Mouse (Mus musculus): ENCODE measurements around the gene Galk1. TPM values are rescaled to one million over a fixed set of nuclear protein-coding genes. Genes with fewer than 3 reads are reported as not detected.

Galk1 gene
- polyA plus RNA-seq, 1 experiment from 2014 or later = 187 TPM

DNA sequence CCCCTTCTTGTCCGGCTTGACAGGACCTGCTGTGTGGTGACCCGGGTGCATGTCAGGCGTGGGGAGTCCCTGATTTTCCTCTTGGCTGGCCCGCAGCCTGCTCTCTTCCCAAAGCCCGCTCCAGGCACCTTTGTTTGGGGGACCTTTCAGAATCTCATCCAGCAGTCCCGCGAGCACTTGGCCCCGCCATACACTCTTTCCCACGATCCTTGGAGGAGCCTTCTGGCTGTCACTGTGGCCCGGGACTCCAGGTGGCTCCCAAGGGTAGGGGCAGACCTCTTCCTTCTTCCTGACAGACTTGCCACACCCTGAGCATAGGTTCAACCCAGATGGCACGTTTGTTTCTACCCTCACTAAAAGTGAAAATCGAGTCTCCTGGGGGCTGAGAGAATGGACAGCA, 37.0 kb downstream of the Galk1 start:
- peak overlapping the region; percentile 65 for H3K27ac ChIP-seq (ENCODE audit: low read length)

DNA sequence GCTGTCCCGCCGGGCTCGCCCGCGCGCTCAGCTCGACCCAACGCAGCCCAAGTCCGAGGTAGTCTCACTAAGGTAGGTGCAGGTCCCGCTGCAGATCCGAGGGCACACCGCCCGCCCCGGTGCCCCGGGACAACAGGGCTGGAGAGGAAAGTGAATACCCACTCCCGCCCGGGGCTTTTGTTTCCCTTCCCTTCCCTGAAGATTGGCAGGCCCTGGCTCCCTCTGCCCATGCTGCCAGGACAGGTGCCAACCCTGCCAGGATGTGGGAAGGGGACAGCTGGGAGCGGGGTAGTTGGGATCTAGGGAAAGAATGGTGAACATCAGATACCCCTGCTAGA, 37.5 kb downstream of the Galk1 start:
- 3% methylated on average over 18 of the region's 18 CpGs for whole genome bisulfite sequencing
- no peaks in the 10 kb centered on the region for H3K9me3 ChIP-seq (replicated peaks; ENCODE audit: control insufficient read depth, low read length)
- peaks cover 14% of the 10 kb centered on the region for H3K4me1 ChIP-seq (ENCODE audit: control insufficient read depth, insufficient read depth, low read length)
- no peak for ATAC-seq (ENCODE audit: insufficient read depth, low FRiP score)
- peak overlapping the region; percentile 71 for H3K4me2 ChIP-seq (ENCODE audit: low read depth, low read length)
- peak overlapping the region; percentile 65 for H3K27ac ChIP-seq (ENCODE audit: low read length)
- H3K4me3 ChIP-seq (replicated peaks; ENCODE audit: low read length) = peak overlapping the region; percentile 57
- H3K27me3 ChIP-seq (ENCODE audit: control insufficient read depth, insufficient read depth, low read length) = peaks cover 16% of the 10 kb centered on the region
- no peaks in the 10 kb centered on the region for H3K36me3 ChIP-seq (ENCODE audit: control insufficient read depth, insufficient read depth, low read length)
- H3K9ac ChIP-seq (ENCODE audit: low read length) = peak overlapping the region; percentile 77

More for the DNA sequence above, 37.0 kb downstream of the Galk1 start:
- H3K9ac ChIP-seq (ENCODE audit: low read length) = peak overlapping the region; percentile 77
- H3K27me3 ChIP-seq (ENCODE audit: control insufficient read depth, insufficient read depth, low read length) = peaks cover 16% of the 10 kb centered on the region
- peak overlapping the region; percentile 57 for H3K4me3 ChIP-seq (replicated peaks; ENCODE audit: low read length)
- H3K9me3 ChIP-seq (replicated peaks; ENCODE audit: control insufficient read depth, low read length) = no peaks in the 10 kb centered on the region
- no peak for ATAC-seq (ENCODE audit: insufficient read depth, low FRiP score)
- peaks cover 13% of the 10 kb centered on the region for H3K4me1 ChIP-seq (ENCODE audit: control insufficient read depth, insufficient read depth, low read length)
- WGBS = 26% methylated on average over 12 of the region's 12 CpGs
- no peaks in the 10 kb centered on the region for H3K36me3 ChIP-seq (ENCODE audit: control insufficient read depth, insufficient read depth, low read length)
- H3K4me2 ChIP-seq (ENCODE audit: low read depth, low read length) = peak overlapping the region; percentile 71

DNA sequence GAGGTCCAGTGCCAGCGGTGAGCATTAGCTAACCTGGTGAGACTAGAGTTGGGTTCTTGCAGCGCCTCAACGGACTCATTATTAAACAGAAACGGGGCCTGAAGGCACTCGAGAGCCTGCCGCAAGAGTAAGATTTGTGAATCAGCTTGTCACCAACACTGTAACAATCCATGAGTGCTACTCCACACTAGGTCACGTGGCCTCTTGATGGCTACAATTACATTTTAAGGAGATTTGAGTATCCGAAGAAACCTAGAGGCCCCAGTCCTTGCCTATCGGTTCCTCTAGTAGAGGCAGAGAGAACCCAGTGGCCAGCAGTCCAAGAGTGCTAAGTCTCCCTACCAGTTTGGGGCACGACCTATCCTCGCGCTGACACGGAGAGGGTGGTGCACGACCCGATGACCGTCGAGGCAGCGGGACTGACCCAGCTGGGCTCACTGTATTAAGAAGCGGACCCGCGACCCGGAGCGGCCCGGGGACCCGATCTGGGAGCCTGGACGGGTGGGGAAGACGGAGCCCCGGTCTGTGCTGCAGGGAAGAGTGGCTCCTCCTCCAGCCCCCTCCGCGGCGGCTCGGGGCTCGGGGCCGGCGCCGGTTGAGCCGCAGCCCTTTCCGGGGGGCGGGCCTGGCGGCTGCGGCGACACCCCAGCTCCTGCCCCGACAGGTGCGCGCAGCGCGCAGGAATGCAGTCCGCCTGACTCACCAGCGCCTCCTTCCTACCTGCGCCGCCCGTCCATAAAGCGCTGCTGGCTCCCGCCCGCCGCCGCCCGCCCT, 38.0 kb downstream of the Galk1 start, which contains the start of gene Itgb4:
Gene Itgb4, plus strand, starts transcription at position 401 of the 774 bp plus-strand sequence.
- H3K27ac ChIP-seq (ENCODE audit: low read length) = peak within 1 kb of the TSS; percentile 77
- H3K4me3 ChIP-seq (replicated peaks; ENCODE audit: low read length) = peak within 1 kb of the TSS; percentile 57
- 10% methylated on average over 55 of the region's 58 CpGs for WGBS
- peaks cover 16% of the 10 kb centered on the region for H3K27me3 ChIP-seq (ENCODE audit: control insufficient read depth, insufficient read depth, low read length)
- no peaks in the 10 kb centered on the region for H3K9me3 ChIP-seq (replicated peaks; ENCODE audit: control insufficient read depth, low read length)
- ATAC-seq (ENCODE audit: insufficient read depth, low FRiP score) = peak; percentile 86
- no peaks in the 10 kb centered on the region for H3K36me3 ChIP-seq (ENCODE audit: control insufficient read depth, insufficient read depth, low read length)
- peak within 1 kb of the TSS; percentile 77 for H3K9ac ChIP-seq (ENCODE audit: low read length)
- H3K4me1 ChIP-seq (ENCODE audit: control insufficient read depth, insufficient read depth, low read length) = peaks cover 19% of the 10 kb centered on the region
- H3K4me2 ChIP-seq (ENCODE audit: low read depth, low read length) = peak within 1 kb of the TSS; percentile 71

DNA sequence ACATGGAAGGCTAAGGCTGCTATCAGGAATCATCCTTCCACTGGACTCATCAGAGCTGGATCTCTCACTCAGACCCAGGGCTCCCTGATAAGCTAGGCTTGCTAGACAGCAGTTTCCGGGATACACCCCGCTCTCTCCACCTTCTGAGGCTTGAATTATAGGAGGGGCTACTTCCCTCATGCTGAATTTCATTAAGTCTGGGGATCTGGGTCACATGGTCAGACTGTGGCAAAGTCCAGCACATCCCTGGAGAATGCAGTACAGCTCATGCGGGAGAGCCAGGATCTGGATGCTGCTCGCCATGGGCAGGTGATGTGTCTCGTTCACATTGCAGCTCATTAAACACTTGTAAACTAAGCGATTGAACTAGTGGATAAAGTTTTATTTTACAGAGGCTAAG, 41.5 kb downstream of the Galk1 start:
- H3K27ac ChIP-seq (ENCODE audit: low read length) = peak overlapping the region; percentile 88; the same call in 1 of the 2 replicates
- H3K4me2 ChIP-seq (ENCODE audit: low read depth, low read length) = no peak overlapping the region
- no peaks in the 10 kb centered on the region for H3K9me3 ChIP-seq (replicated peaks; ENCODE audit: control insufficient read depth, low read length)
- no peak overlapping the region for H3K9ac ChIP-seq (ENCODE audit: low read length)
- peak; percentile 8; the same call in 1 of the 2 replicates for ATAC-seq (ENCODE audit: insufficient read depth, low FRiP score)
- H3K36me3 ChIP-seq (ENCODE audit: control insufficient read depth, insufficient read depth, low read length) = 0 out of 2 replicates have a peak, but pooled peaks cover 2% of the 10 kb centered on the region
- no peak overlapping the region for H3K4me3 ChIP-seq (replicated peaks; ENCODE audit: low read length)
- peaks cover 16% of the 10 kb centered on the region for H3K27me3 ChIP-seq (ENCODE audit: control insufficient read depth, insufficient read depth, low read length)
- H3K4me1 ChIP-seq (ENCODE audit: control insufficient read depth, insufficient read depth, low read length) = peaks cover 19% of the 10 kb centered on the region
- WGBS = 68% methylated on average over 6 of the region's 6 CpGs

DNA sequence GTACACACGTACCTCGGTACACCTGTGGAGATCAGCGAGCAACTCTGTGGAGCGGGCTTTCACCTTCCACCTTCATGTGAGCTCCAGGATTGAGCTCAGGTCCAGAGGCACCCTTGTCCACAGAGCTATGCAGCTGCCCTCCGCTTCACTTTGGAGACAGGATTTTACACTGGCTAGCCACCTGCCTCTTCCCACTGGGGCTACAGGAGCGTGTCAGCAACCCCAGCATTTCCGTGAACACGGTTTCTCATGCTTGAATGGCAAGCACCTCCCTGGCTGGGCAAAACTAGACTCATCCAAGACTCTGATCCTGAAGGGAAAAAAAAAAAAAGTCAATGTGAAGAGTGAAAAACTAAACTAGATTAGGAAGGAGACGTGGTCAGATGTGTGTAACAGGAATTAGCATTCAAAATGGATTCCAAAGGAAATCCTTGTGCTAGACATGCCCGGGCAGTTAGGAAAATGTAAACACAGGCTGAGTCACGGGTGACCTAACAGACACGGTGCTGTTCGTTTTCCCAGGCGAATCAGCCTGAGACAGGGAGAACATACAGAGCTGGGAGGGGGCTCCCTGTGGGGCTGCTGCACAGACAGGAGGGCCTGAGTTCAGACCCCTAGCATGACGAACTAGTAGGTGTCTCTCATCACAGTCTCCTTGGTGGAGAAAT, 42.4 kb downstream of the Galk1 start:
- Histone ChIP-seq H3K9ac (ENCODE audit: low read length) (peak overlapping the region; percentile 40), H3K4me3 (replicated peaks; ENCODE audit: low read length) (no peak overlapping the region), H3K4me1 (ENCODE audit: control insufficient read depth, insufficient read depth, low read length) (peaks cover 19% of the 10 kb centered on the region), H3K27me3 (ENCODE audit: control insufficient read depth, insufficient read depth, low read length) (peaks cover 13% of the 10 kb centered on the region), H3K4me2 (ENCODE audit: low read depth, low read length) (0 out of 2 replicates have a peak overlapping the region, but pooled peaks have one; percentile 6), H3K9me3 (replicated peaks; ENCODE audit: control insufficient read depth, low read length) (no peaks in the 10 kb centered on the region), H3K36me3 (ENCODE audit: control insufficient read depth, insufficient read depth, low read length) (0 out of 2 replicates have a peak, but pooled peaks cover 2% of the 10 kb centered on the region), H3K27ac (ENCODE audit: low read length) (peak overlapping the region; percentile 88)
- 35% methylated on average over 15 of the region's 15 CpGs for WGBS
- peak; percentile 41; the same call in 1 of the 2 replicates for ATAC-seq (ENCODE audit: insufficient read depth, low FRiP score)

DNA sequence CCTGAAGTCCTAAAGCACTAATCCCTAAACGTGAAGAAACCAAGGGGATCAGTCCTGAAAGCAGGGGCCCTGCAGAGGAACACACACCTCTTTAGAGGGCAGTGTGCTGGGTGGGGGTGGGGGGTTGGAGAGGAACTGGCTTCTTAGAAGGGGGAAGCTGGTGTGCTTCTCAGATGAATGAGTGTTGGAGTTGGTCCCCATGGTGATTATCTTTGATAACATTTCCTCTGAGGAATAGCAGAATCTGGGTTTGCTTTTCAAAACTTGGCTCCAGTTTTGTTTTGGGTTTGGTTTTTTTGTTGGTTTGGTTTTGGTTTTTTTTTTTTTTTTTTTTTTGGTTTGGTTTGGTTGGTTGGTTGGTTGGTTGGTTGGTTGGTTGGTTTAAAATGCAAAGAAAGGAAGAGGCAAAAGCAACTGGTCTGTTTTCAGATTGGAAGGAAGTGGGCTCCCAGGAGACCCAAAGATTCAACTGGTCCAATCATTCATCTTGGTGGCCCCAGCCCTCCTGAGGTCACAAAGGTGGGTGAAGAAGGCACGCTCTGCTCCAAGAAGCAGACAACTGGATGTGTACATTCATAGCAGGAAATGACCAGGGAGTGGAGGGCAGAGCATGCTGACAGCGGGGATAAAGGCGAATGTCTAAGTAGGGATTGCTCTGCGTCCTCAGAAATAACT, 43.7 kb downstream of the Galk1 start:
- 0 out of 2 replicates have a peak, but pooled peaks cover 2% of the 10 kb centered on the region for H3K27me3 ChIP-seq (ENCODE audit: control insufficient read depth, insufficient read depth, low read length)
- no peak overlapping the region for H3K4me3 ChIP-seq (replicated peaks; ENCODE audit: low read length)
- no peaks in the 10 kb centered on the region for H3K9me3 ChIP-seq (replicated peaks; ENCODE audit: control insufficient read depth, low read length)
- 55% methylated on average over 5 of the region's 5 CpGs for WGBS
- H3K4me2 ChIP-seq (ENCODE audit: low read depth, low read length) = no peak overlapping the region
- no peak overlapping the region for H3K9ac ChIP-seq (ENCODE audit: low read length)
- no peak for ATAC-seq (ENCODE audit: insufficient read depth, low FRiP score)
- peak overlapping the region; percentile 88; the same call in 1 of the 2 replicates for H3K27ac ChIP-seq (ENCODE audit: low read length)
- H3K4me1 ChIP-seq (ENCODE audit: control insufficient read depth, insufficient read depth, low read length) = peaks cover 18% of the 10 kb centered on the region
- peaks cover 14% of the 10 kb centered on the region for H3K36me3 ChIP-seq (ENCODE audit: control insufficient read depth, insufficient read depth, low read length)

DNA sequence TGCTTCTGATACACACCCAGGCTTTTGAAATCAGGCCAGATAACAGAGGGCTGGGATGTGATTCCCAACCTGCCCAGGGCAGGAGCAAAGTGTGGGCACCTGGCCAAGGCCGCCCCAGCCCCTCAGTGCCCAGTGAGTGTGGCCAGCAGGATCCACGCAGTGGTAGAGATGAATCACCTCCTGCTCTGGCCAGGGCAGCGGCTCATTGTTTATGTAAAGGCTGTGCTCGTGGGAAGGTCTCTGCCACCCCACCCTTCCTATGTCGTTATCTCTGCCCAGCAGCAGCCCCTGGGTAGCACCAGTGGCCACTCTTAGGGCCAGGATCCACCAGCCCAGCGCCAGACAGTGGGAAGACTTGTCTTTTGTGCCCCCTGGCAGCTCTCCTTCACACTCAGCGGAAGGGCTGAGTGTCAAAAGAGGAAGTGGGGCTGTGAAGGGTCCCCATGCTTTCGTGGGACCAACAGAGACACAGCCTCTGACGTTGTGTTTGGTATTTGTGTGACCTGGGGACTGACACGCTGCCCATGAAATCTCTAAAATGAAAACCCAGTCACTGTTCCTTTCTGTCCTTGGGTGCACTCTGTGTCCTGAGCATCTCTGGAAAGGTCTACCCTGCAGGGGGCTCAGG, 47.4 kb downstream of the Galk1 start:
- H3K4me3 ChIP-seq (replicated peaks; ENCODE audit: low read length) = no peak overlapping the region
- peaks cover 33% of the 10 kb centered on the region for H3K36me3 ChIP-seq (ENCODE audit: control insufficient read depth, insufficient read depth, low read length)
- H3K4me2 ChIP-seq (ENCODE audit: low read depth, low read length) = no peak overlapping the region
- no peaks in the 10 kb centered on the region for H3K27me3 ChIP-seq (ENCODE audit: control insufficient read depth, insufficient read depth, low read length)
- H3K9me3 ChIP-seq (replicated peaks; ENCODE audit: control insufficient read depth, low read length) = no peaks in the 10 kb centered on the region
- H3K9ac ChIP-seq (ENCODE audit: low read length) = no peak overlapping the region
- WGBS = 71% methylated on average over 10 of the region's 10 CpGs
- ATAC-seq (ENCODE audit: insufficient read depth, low FRiP score) = peak; percentile 45; the same call in 1 of the 2 replicates
- peak overlapping the region; percentile 24; the same call in 1 of the 2 replicates for H3K27ac ChIP-seq (ENCODE audit: low read length)
- peaks cover 14% of the 10 kb centered on the region; the same call in 1 of the 2 replicates for H3K4me1 ChIP-seq (ENCODE audit: control insufficient read depth, insufficient read depth, low read length)

DNA sequence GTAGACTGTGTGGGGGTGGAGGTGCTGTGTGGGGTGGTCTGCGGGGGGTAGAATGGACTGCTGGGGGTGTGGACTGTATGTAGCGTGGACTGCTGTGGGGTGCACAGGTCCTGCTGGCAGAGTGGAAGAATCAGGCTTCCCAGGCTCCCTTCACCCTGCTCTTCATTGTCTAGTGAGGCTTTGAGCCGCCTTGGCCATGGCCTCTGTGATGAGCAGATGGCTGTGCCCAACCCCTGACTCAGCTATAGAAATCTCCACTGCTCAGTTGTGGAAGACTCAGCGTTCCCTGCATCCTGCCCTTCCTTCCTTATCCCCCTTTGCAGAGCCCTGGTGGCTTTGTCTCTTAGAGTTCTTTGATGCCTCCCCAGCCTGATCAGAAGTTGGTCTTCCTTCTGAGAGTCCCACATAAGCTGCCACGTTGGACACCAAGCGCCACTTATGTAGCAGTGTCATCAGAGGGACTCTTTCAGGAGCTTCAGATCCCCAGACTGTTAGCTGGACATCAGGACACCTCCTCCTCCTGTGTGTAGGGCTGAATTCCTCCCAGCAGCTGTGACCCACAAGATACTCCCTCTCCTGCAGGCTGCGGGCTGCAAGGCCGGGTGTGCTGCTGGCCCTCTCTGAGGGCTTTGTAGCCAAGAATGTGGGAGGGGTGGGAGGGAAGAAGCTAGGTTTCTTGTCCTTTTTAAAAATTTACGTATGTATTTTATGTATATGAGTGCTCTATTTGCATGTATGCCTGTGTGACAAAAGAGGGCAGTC, 49.7 kb downstream of the Galk1 start:
- Histone ChIP-seq H3K27ac (ENCODE audit: low read length) (no peak overlapping the region), H3K4me2 (ENCODE audit: low read depth, low read length) (no peak overlapping the region), H3K4me1 (ENCODE audit: control insufficient read depth, insufficient read depth, low read length) (peaks cover 4% of the 10 kb centered on the region; the same call in 1 of the 2 replicates), H3K9me3 (replicated peaks; ENCODE audit: control insufficient read depth, low read length) (no peaks in the 10 kb centered on the region), H3K9ac (ENCODE audit: low read length) (no peak overlapping the region; the same call in 1 of the 2 replicates), H3K36me3 (ENCODE audit: control insufficient read depth, insufficient read depth, low read length) (peaks cover 38% of the 10 kb centered on the region), H3K4me3 (replicated peaks; ENCODE audit: low read length) (no peak overlapping the region), H3K27me3 (ENCODE audit: control insufficient read depth, insufficient read depth, low read length) (no peaks in the 10 kb centered on the region)
- no peak for ATAC-seq (ENCODE audit: insufficient read depth, low FRiP score)
- 96% methylated on average over 9 of the region's 9 CpGs for WGBS
